ENCODE assay signal across 13 mouse cellular contexts in genomic region chr17:30739769-30740168, GRCm38 (mm10).
"Had no signal": no experiment of that assay in that cellular context is flagged by ENCODE, and none has a peak within 500 bp of the region (broad histone marks: within the 10 kb centered on the region; RNA-seq: fewer than 3 reads in every experiment).

No protein-coding gene starts in this region.

- H3K27me3 ChIP-seq: lung, embryonic 15.5 days; midbrain, embryonic 13.5 days; midbrain, embryonic 15.5 days; neural tube, embryonic 12.5 days; stomach, embryonic 15.5 days had no signal

- DNase-seq: lung, adult 2 months; lung, postnatal 14 days; lung, postnatal 36 days; right cerebral cortex, postnatal 14 days; thymus, adult 2 months; thymus, postnatal 25 days; thymus, postnatal 4 days had no signal

- H3K36me3 ChIP-seq: lung, embryonic 15.5 days; midbrain, embryonic 13.5 days; midbrain, embryonic 15.5 days; neural tube, embryonic 12.5 days; stomach, embryonic 15.5 days had no signal

- H3K4me3 ChIP-seq: lung, embryonic 15.5 days; midbrain, embryonic 13.5 days; midbrain, embryonic 15.5 days; neural tube, embryonic 12.5 days; stomach, embryonic 15.5 days had no signal

- H3K4me1 ChIP-seq: lung, embryonic 15.5 days; megakaryocyte, embryonic 14.5 days; midbrain, embryonic 13.5 days; midbrain, embryonic 15.5 days; neural tube, embryonic 12.5 days; stomach, embryonic 15.5 days had no signal

- H3K9me3 ChIP-seq: lung, embryonic 15.5 days; midbrain, embryonic 15.5 days; neural tube, embryonic 12.5 days; stomach, embryonic 15.5 days had no signal
